Mouse (Mus musculus) left cerebral cortex, adult 2 months (tissue): Measurements from ENCODE around the gene Ipo13. TPM values are rescaled to one million over a fixed set of nuclear protein-coding genes. Genes with fewer than 3 reads are reported as not detected.
A peak's percentile ranks its signal among the peaks of the same experiment; 100 is the strongest.

Experiments
- DNase-seq, 2 experiments: peaks; one replicate each; pipeline ENCODE4 v3.0.0; 2021 to 2022; ENCODE audit warnings: low spot score in 2 of 2, mixed read lengths in 1 of 2; ENCODE audit errors: extremely low spot score in 1 of 2
- H3K27ac ChIP-seq: fragments of 200-600 bp; 2 replicates; pipeline ENCODE4 v1.8.1; 2022
- H3K4me3 ChIP-seq: fragments of 200-600 bp; 2 replicates; pipeline ENCODE4 v1.8.1; 2022
- CTCF ChIP-seq: fragments of 200-600 bp; IDR thresholded peaks from 2 replicates; pipeline ENCODE4 v1.8.1; 2022; ENCODE audit warnings: antibody characterized with exemption, mild to moderate bottlenecking, moderate library complexity
- intact Hi-C: fragments of 180-260 bp; cut with DNase I; formaldehyde crosslinking; loops from one replicate; pipeline ENCODE4 v1.15.1; 2025
- total RNA-seq, 2 experiments: library from RNA; stranded (reverse); gene quantifications; 2 replicates each; pipeline ENCODE4 v1.2.3; 2021

Ipo13 gene
- total RNA-seq, 2 experiments from 2014 or later = 115 to 123 TPM

DNA sequence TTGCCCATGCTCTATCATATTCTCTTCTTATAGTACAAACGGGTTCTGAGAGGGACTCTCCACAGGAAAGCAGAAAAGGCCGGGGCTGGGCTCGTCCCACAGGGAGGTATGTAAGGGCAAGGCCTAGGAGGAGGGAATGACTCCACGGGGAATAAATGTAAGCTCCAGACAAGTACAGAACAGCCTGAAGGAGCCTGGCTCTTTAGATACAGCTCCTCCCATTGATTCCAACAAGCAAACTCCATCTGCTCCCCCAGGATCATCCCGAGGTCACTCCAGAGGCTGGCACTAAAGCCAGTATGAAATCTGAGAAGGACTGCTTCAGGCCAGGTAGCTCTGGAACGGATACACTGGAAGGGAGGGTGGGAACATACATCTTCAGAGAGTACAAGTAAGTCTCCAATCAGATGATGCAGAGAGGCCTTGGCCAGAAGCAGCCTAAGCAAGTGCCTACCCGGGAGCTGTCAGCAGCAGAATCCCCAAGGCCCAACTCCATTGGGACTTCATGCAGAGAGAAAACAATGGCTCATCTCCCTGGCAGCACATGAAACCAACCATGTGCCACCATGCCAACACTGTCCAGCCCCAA is 2.0 kb downstream of the Ipo13 start:
- intact Hi-C loops = no loop called here
- no peak for DNase-seq
- TF ChIP-seq CTCF = no peak
- Histone ChIP-seq H3K27ac (no peak overlapping the region), H3K4me3 (peak overlapping the region; percentile 95)

DNA sequence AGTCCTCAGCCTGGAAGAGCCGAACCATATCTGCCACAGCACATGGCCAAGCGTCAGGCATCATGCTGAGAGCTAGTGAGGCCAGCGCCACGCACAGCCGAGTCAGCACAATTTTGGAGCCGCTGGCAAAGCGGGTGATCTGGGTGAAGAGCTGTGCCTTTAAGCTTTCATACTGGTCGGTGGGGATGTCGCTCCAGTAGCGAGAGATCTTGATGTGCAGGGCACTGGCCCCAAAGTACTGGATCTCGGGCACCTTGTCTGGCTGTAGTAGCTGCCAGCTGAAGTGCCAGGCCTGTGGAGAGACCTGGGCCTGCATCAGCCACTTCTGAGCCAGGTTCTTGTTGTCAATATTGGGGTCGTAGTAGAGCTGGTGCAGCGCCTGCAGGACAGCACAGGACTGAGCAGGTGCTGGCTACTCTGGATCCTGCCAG is 2.7 kb downstream of the Ipo13 start:
- intact Hi-C loops = no loop called here
- no peak for TF ChIP-seq CTCF
- Histone ChIP-seq H3K27ac (no peak overlapping the region), H3K4me3 (peak overlapping the region; percentile 7; the same call in 1 of the 2 replicates)
- DNase-seq = no peak

GRCm38 (mm10) chr4:117908834-117909453 is 5.9 kb downstream of the Ipo13 start:
- DNase-seq = no peak
- intact Hi-C loops = no loop called here
- TF ChIP-seq CTCF = no peak
- Histone ChIP-seq H3K4me3 (peak overlapping the region; percentile 29; the same call in 1 of the 2 replicates), H3K27ac (peak overlapping the region; percentile 67)

DNA sequence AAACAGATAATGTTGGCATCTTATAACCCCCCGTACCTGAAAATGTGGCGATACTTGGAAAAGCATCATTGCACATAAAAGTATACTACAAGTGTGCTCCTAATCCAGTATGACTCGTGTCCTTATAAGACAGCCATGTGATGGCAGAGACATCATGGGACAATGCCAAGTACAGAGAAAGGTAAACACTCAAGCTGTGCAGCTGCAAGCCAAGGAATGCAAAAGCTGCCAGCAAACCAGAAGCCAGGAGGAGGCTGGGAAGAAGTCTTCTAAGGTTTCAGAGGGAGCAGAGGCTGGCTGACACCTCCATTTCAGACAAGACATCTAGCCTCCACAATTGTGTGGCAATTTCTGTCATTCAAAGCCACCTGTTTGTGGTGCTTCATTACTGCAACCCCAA is 8.6 kb downstream of the Ipo13 start:
- no peak overlapping the region for H3K4me3 ChIP-seq
- DNase-seq = no peak
- intact Hi-C loops = no loop called here
- peak overlapping the region; percentile 24; the same call in 1 of the 2 replicates for H3K27ac ChIP-seq
- TF ChIP-seq CTCF = no peak

- no peak for DNase-seq
- H3K4me3 ChIP-seq = no peak overlapping the region
- H3K27ac ChIP-seq = peak overlapping the region; percentile 40
- intact Hi-C loops = no loop called here
- TF ChIP-seq CTCF = no peak
Observed at GRCm38 (mm10) chr4:117904761-117905160, 10.0 kb downstream of the Ipo13 start.

GRCm38 (mm10) chr4:117904094-117904493 is 10.7 kb downstream of the Ipo13 start:
- Histone ChIP-seq H3K27ac (peak overlapping the region; percentile 40; the same call in 1 of the 2 replicates), H3K4me3 (no peak overlapping the region)
- intact Hi-C loops = no loop called here
- DNase-seq = no peak
- no peak for TF ChIP-seq CTCF

GRCm38 (mm10) chr4:117898111-117898510 is 16.7 kb downstream of the Ipo13 start:
- H3K4me3 ChIP-seq = no peak overlapping the region
- H3K27ac ChIP-seq = no peak overlapping the region
- DNase-seq = no peak
- TF ChIP-seq CTCF = no peak
- intact Hi-C loops = no loop called here

- TF ChIP-seq CTCF = no peak
- H3K4me3 ChIP-seq = no peak overlapping the region
- intact Hi-C loops = no loop called here
- DNase-seq = no peak
- H3K27ac ChIP-seq = no peak overlapping the region
Observed at GRCm38 (mm10) chr4:117896031-117896430, 18.8 kb downstream of the Ipo13 start.

DNA sequence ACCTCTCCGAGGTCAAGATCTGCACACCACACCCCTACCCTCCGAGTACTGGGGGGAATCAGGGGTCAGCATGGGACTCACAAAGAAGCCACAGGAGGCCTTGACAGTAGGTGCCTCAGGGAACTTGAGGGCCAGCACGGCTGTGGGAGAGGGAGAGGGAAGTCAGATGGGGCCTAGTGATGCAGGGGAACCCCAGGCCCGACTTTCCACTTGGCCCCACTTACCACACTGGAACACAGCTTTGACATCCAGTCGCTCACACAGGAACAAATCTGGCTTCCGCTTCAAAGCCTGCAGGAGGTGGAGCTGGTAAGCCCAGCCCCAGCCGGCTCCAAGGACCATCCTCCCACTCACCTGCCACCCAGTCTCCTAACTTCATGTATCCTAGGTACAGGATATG is 19.5 kb downstream of the Ipo13 start:
- Histone ChIP-seq H3K27ac (no peak overlapping the region), H3K4me3 (no peak overlapping the region)
- no peak for TF ChIP-seq CTCF
- no peak for DNase-seq
- intact Hi-C loops = loop anchor here (1.0 kb wide), 1 partner anchor 8 kb away; no protein-coding TSS in a partner anchor

GRCm38 (mm10) chr4:117894601-117895000 is 20.2 kb downstream of the Ipo13 start:
- H3K27ac ChIP-seq = no peak overlapping the region

GRCm38 (mm10) chr4:117893376-117893775 is 21.4 kb downstream of the Ipo13 start:
- no peak for TF ChIP-seq CTCF
- DNase-seq = no peak
- no peak overlapping the region for H3K4me3 ChIP-seq
- H3K27ac ChIP-seq = no peak overlapping the region
- intact Hi-C loops = no loop called here

More at GRCm38 (mm10) chr4:117894601-117895000, 20.2 kb downstream of the Ipo13 start:
- DNase-seq = no peak
- intact Hi-C loops = no loop called here
- no peak overlapping the region for H3K4me3 ChIP-seq
- TF ChIP-seq CTCF = no peak

DNA sequence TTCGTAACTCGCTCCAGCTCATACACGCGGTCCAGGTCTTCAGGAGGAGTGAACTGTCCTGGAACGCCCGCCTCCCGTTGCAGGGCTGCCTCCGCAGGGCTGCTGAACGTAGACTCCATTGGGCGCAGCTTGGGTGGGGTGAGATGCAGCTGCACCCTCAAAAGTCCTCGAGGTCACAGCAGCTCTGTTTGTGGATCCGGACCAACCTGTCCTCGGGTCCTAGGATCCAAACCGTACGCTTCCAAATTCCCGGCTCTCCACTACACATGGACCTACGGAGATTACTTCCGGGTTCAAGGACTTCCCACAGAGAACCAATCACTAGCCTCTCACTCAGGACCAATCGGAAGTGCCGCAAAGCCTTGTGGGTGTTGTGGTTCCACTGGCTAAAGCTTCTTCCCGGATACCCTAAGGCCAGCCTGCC is 23.0 kb downstream of the Ipo13 start, which contains the start of gene Dph2:
Gene Dph2 (minus strand): TSS at position 295 of the 424 bp plus-strand sequence.
- H3K4me3 ChIP-seq = peak within 1 kb of the TSS; percentile 67
- peak; percentile 73 to 80 for DNase-seq
- TF ChIP-seq CTCF = no peak
- H3K27ac ChIP-seq = peak within 1 kb of the TSS; percentile 6; the same call in 1 of the 2 replicates
- intact Hi-C loops = no loop called here

GRCm38 (mm10) chr4:117890750-117891149 is 24.0 kb downstream of the Ipo13 start:
- H3K27ac ChIP-seq = no peak overlapping the region
- DNase-seq = no peak
- intact Hi-C loops = no loop called here
- H3K4me3 ChIP-seq = no peak overlapping the region
- TF ChIP-seq CTCF = no peak
